In genomic region chr9:111047266-111047665, GRCm38 (mm10) we compare ENCODE assay signal across 17 mouse cellular contexts. TPM values are rescaled to one million over a fixed set of nuclear protein-coding genes. Genes with fewer than 3 reads are reported as not detected.
DNase-seq lines count a peak whose midpoint lies in the region; ATAC-seq and TF ChIP-seq lines count a peak whose summit lies in the region.
"Had no signal": no experiment of that assay in that cellular context is flagged by ENCODE, and none has a peak within 500 bp of the region (broad histone marks: within the 10 kb centered on the region; RNA-seq: fewer than 3 reads in every experiment).

No protein-coding gene starts in this region.

- no peaks in the 10 kb centered on the region for H3K27me3 ChIP-seq in hindbrain, postnatal 0 days (ENCODE audit: insufficient read depth, low read length)
- H3K27me3 ChIP-seq: forebrain, embryonic 12.5 days; hindbrain, embryonic 15.5 days; midbrain, embryonic 12.5 days; neural tube, embryonic 15.5 days had no signal

- H3K4me2 ChIP-seq in hindbrain, postnatal 0 days (ENCODE audit: low read depth, low read length): no peak overlapping the region
- H3K4me2 ChIP-seq: forebrain, embryonic 12.5 days; hindbrain, embryonic 15.5 days; midbrain, embryonic 12.5 days; neural tube, embryonic 15.5 days had no signal

- no peak overlapping the region for H3K9ac ChIP-seq in hindbrain, postnatal 0 days (replicated peaks; ENCODE audit: low read length)
- H3K9ac ChIP-seq: forebrain, embryonic 12.5 days; hindbrain, embryonic 15.5 days; midbrain, embryonic 12.5 days; neural tube, embryonic 15.5 days had no signal

- intact Hi-C loops in gastrocnemius, adult 2 months (cut with DNase I): no loop called here

- no peaks in the 10 kb centered on the region for H3K9me3 ChIP-seq in hindbrain, postnatal 0 days (ENCODE audit: low read length)
- H3K9me3 ChIP-seq: forebrain, embryonic 12.5 days; hindbrain, embryonic 15.5 days; midbrain, embryonic 12.5 days; neural tube, embryonic 15.5 days had no signal

- 63% methylated on average over 5 of the region's 5 CpGs for WGBS in lung, adult 2 months
- 96% methylated on average over 5 of the region's 5 CpGs for WGBS in hindbrain, postnatal 0 days

- ATAC-seq in granulocyte monocyte progenitor cell, adult 5-6 weeks (replicated peaks; ENCODE audit: poor library complexity, severe bottlenecking): peak; percentile 55
- ATAC-seq in hindbrain, postnatal 0 days: no peak

- peak overlapping the region; percentile 7; the same call in 1 of the 2 replicates for H3K4me3 ChIP-seq in gastrocnemius, adult 2 months
- H3K4me3 ChIP-seq in lung, adult 2 months (replicated peaks; ENCODE audit: extremely low read depth, low read depth, low read length): no peak overlapping the region
- no peak overlapping the region for H3K4me3 ChIP-seq in hindbrain, postnatal 0 days (ENCODE audit: low read length)
- H3K4me3 ChIP-seq: forebrain, embryonic 12.5 days; hindbrain, embryonic 15.5 days; midbrain, embryonic 12.5 days; neural tube, embryonic 15.5 days had no signal

- TF ChIP-seq CTCF in gastrocnemius, adult 2 months (IDR thresholded peaks at IDR 0.05): no peak; the same call in 1 of the 2 replicates
- TF ChIP-seq CTCF in lung, adult 2 months (IDR thresholded peaks at IDR 0.05; ENCODE audit: insufficient read depth, low read length): peak; percentile 24; the same call in 1 of the 2 replicates
- TF ChIP-seq CTCF in hindbrain, postnatal 0 days (IDR thresholded peaks at IDR 0.05; ENCODE audit: low read depth): no peak

- H3K4me1 ChIP-seq in lung, adult 2 months (ENCODE audit: control insufficient read depth, insufficient read depth, low read length): peaks cover 12% of the 10 kb centered on the region
- no peaks in the 10 kb centered on the region for H3K4me1 ChIP-seq in hindbrain, postnatal 0 days (ENCODE audit: insufficient read depth, low read length)
- H3K4me1 ChIP-seq: forebrain, embryonic 12.5 days; hindbrain, embryonic 15.5 days; midbrain, embryonic 12.5 days; neural tube, embryonic 15.5 days had no signal

- no peaks in the 10 kb centered on the region for H3K36me3 ChIP-seq in hindbrain, postnatal 0 days (ENCODE audit: insufficient read depth, low read length)
- H3K36me3 ChIP-seq: forebrain, embryonic 12.5 days; hindbrain, embryonic 15.5 days; midbrain, embryonic 12.5 days; neural tube, embryonic 15.5 days had no signal

- DNase-seq in gastrocnemius, adult 2 months: no peak
- no peak for DNase-seq in gastrocnemius, postnatal 10 days
- DNase-seq in lung, adult 2 months: no peak
- no peak for DNase-seq in lung, postnatal 4 days
- peak; percentile 45 for DNase-seq in naive thymus-derived CD4-positive, alpha-beta T cell, adult 2 months (ENCODE audit: low read depth)
- DNase-seq in embryo, embryonic 9.5 days (ENCODE audit: extremely low spot score): no peak
- DNase-seq in hindbrain, postnatal 0 days (ENCODE audit: low spot score): no peak
- DNase-seq: cerebellum, postnatal 14 days; liver; lung, postnatal 10 days; thymus, postnatal 36 days had no signal

- H3K27ac ChIP-seq in gastrocnemius, adult 2 months: peak overlapping the region; percentile 20
- no peak overlapping the region for H3K27ac ChIP-seq in hindbrain, postnatal 0 days
- H3K27ac ChIP-seq: forebrain, embryonic 12.5 days; hindbrain, embryonic 15.5 days; midbrain, embryonic 12.5 days; neural tube, embryonic 15.5 days had no signal

- TF ChIP-seq POLR2A in lung, adult 2 months (IDR thresholded peaks at IDR 0.05; ENCODE audit: borderline replicate concordance, extremely low read depth, low read depth, low read length): no peak

RNA-seq across cellular contexts. Expression of gene Ccrl2, which starts 10.1 kb away (rescaled TPM):
- 1 to 10 TPM; 3.1 to 4.0 TPM for total RNA-seq in gastrocnemius, adult 2 months (2021)
- 1 to 10 TPM; 4.7 to 4.8 TPM for total RNA-seq in gastrocnemius, postnatal 10 days (2021)
- polyA plus RNA-seq in lung, adult 2 months (2012; rRNA removed): 43.9 and 51.2 TPM in 2 replicates
- 3.7 TPM in 1 of 2 replicates, not detected in the other for total RNA-seq in granulocyte monocyte progenitor cell, adult 5-6 weeks (2014; fragmentation: Nextera tagmentation)
- 6.5 and 8.8 TPM in 2 replicates for total RNA-seq in granulocyte monocyte progenitor cell, adult 5-6 weeks (2017)
- total RNA-seq in hindbrain, postnatal 0 days (2014; rRNA removed): 0.25 and 1.5 TPM in 2 replicates
- 0.91 and 1.2 TPM in 2 replicates for polyA plus RNA-seq in hindbrain, postnatal 0 days (2015; fragmentation: Nextera tagmentation; extraction: Ambion mirVana)

RNA-seq across cellular contexts. Expression of gene Ltf, which starts 28.2 kb away (rescaled TPM):
- total RNA-seq in gastrocnemius, adult 2 months (2021): not detected
- total RNA-seq in gastrocnemius, postnatal 10 days (2021): 10 to 100 TPM in 1 of 2 experiments, 1 to 10 TPM in 1; 1.1 to 10.1 TPM
- polyA plus RNA-seq in lung, adult 2 months (2012; rRNA removed): 8.1 and 20.3 TPM in 2 replicates
- 32.3 TPM in 1 of 2 replicates, not detected in the other for total RNA-seq in granulocyte monocyte progenitor cell, adult 5-6 weeks (2014; fragmentation: Nextera tagmentation)
- total RNA-seq in granulocyte monocyte progenitor cell, adult 5-6 weeks (2017): 99.6 and 152 TPM in 2 replicates
- total RNA-seq in hindbrain, postnatal 0 days (2014; rRNA removed): 0.89 and 1.7 TPM in 2 replicates
- polyA plus RNA-seq in hindbrain, postnatal 0 days (2015; fragmentation: Nextera tagmentation; extraction: Ambion mirVana): 0.42 and 0.51 TPM in 2 replicates
- total RNA-seq: left cerebral cortex, postnatal 25 days had no signal

RNA-seq across cellular contexts. Expression of gene Rtp3, which starts 56.9 kb away (rescaled TPM):
- total RNA-seq in gastrocnemius, adult 2 months (2021): 1 to 10 TPM; 1.1 to 1.2 TPM
- total RNA-seq in gastrocnemius, postnatal 10 days (2021): under 1 TPM; 0.92 to 0.93 TPM
- polyA plus RNA-seq in lung, adult 2 months (2012; rRNA removed): 26.7 and 29.0 TPM in 2 replicates
- total RNA-seq in granulocyte monocyte progenitor cell, adult 5-6 weeks (2014; fragmentation: Nextera tagmentation): not detected in 2 replicates
- total RNA-seq in granulocyte monocyte progenitor cell, adult 5-6 weeks (2017): not detected in 2 replicates
- total RNA-seq in hindbrain, postnatal 0 days (2014; rRNA removed): 1.4 TPM in 1 of 2 replicates, not detected in the other
- not detected in 2 replicates for polyA plus RNA-seq in hindbrain, postnatal 0 days (2015; fragmentation: Nextera tagmentation; extraction: Ambion mirVana)
- polyA plus RNA-seq: forebrain, embryonic 12.5 days; hindbrain, embryonic 15.5 days; midbrain, embryonic 12.5 days had no signal
